Mouse (Mus musculus): Measurements from ENCODE around the gene Cspg4. TPM values are rescaled to one million over a fixed set of nuclear protein-coding genes. Genes with fewer than 3 reads are reported as not detected.

Gene Cspg4
- total RNA-seq, 2 experiments from 2014 or later, result not detected

DNA sequence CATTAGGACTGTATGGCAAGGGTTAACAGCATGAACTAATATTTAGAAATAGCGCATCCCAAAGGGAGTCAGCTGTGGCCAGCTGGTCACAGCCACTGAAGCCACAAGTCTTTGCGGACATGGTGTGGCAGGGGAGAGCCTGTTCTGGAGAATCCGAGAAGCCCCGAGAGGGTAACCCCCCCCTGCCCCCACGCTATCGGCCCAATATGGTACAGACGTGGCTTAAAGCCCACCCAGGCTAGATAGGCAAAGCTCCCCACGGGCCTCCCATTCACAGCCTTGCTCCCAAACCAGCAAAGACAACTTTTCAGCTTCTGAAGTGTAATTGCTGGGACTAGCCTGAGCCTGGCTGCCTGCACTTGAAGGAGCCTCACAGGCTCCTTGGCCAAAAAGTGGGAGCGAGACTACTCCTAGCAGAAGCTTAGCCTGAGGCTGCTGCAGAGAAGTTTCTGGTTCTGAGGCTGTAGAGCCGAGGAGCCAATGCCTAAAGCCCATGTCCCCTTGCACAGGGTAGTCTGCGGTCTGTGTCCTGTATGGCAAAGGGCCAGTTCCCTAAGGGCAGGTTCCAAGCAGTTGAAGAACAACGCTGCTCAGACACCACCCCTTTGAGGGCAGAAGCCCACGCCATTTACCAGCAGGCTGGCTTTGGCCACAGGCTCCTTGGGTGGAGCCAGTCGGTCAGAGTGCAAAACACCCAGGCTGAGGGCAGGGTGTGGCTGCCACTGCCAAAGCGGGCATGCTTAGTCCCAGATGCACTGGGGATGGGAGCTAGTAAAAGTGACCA lies 4.2 kb upstream of the Cspg4 start:
- ATAC-seq (replicated peaks; ENCODE audit: low FRiP score, low TSS enrichment, poor library complexity, severe bottlenecking), result no peak

DNA sequence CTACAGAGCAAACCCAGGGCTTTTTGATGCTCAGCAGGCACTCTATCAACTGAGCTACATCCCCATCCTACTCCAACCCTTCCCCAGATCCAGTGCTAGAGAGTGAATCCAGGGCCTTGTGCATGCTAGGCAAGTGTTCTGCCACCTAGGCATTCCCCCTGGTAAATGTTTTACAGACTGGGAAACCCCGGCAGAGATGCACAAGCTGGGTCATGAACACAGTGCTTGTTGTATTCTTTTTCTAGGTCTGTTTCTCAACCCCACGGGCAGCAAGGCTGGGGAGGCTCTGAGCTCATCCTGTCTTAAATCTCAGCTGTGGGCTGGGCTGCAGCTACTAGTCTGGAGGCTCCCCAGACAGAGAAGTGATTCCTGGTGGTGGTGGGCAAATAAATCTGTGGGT lies 2.0 kb upstream of the Cspg4 start:
- ATAC-seq (replicated peaks; ENCODE audit: low FRiP score, low TSS enrichment, poor library complexity, severe bottlenecking), result no peak

DNA sequence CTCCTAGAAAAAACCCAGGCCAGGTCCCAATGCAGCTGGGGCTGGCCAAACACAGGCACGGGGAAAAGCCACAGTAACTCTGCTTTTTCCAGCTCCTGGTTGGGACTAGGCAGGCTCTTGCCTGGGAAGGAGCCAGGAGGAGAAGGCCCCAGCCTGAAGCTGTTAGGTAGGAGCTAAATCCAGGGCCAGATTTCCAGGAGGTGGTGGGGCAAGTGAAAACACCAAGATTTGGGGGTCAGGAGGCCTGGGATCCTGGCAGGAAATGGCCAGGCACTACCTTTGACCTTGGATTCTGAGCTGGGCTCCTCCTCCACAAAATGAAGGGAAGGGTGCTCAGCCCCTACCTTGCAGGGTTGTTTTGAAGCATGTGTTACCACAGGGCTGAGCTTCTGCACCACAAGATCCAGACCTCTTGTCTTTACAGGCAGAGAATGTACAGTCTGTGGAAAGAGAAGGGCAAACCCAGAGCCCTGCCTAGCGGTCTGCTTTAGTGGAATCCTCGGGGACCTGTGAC lies 560 bp upstream of the Cspg4 start, which contains the start of gene Odf3l1:
Gene Odf3l1 (minus strand): TSS at position 464 of the 514 bp plus-strand sequence.
- ATAC-seq (replicated peaks; ENCODE audit: low FRiP score, low TSS enrichment, poor library complexity, severe bottlenecking), result no peak

DNA sequence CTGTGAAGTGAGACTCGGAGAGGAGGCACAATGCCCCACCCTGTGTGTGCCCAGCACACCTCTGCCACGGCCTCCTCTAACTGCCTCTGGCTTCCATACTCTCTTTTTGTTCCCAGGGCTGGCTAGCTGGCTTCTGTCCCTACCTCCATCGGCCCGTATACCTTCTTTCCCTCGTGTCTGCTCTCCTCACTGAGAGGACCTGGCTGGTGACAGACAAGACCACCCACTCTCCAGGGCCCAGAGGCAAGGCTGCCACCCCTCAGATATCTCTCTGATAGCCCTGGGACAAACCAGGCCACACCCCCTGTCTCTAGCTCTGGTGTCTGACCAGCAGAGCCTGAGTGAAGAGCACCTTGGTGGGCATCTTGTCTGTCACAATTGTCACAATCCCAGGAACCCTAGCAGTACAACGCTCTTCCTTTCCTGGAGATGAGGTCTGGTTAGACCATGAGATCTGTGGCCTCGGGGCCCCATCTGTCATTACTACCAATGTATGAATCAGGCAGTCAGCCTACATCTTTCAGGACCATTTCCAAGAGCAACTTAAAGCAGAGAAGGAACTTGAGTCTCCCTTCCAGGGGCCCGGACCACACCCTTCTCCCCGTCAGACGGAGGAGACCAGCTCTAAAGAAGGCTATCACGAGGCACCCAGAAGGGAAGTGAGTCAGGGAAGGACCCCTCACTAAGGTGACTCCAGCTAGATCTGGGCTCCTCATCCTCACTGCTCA lies 1.0 kb downstream of the Cspg4 start:
- ATAC-seq (replicated peaks; ENCODE audit: low FRiP score, low TSS enrichment, poor library complexity, severe bottlenecking), result no peak

DNA sequence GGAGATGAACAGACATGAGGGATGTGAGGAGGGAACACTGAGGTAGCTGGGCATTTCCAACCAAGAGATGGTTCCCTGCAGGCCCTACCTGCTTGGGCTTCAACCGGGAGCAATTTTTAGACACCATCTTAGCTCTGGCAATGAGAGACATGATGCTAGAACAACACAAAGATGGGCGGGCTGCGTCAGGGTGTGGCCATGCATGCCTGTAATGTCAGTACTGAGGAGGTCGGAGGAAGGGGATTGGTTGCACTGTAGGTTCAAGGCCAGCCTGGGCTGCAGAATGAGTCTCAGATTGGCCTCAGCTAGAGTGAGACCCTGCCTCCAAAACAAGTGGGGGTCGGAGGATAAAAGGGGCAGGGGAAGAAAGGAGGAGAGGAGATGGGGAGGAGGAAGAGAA lies 1.6 kb downstream of the Cspg4 start:
- no peak for ATAC-seq (replicated peaks; ENCODE audit: low FRiP score, low TSS enrichment, poor library complexity, severe bottlenecking)

DNA sequence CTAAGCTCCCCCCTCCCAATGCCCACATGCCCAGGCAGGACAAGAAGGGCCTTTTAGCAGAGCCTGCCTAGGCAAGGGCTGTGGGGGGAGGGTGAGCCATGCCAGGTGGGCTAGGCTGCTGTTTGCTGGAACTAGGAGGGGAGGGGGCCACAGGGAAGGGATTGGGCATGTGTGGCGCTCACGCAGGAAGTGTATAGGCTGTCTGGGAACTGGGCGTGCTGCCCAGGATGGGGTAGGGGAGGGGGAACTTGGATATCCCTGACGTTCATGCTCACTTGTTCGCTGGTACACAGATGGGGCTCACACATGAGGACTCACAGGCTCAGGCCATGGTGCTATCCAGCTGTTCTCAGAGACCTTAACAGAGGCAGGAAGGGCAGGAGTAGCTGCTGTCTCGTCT lies 3.5 kb downstream of the Cspg4 start:
- ATAC-seq (replicated peaks; ENCODE audit: low FRiP score, low TSS enrichment, poor library complexity, severe bottlenecking), result no peak

DNA sequence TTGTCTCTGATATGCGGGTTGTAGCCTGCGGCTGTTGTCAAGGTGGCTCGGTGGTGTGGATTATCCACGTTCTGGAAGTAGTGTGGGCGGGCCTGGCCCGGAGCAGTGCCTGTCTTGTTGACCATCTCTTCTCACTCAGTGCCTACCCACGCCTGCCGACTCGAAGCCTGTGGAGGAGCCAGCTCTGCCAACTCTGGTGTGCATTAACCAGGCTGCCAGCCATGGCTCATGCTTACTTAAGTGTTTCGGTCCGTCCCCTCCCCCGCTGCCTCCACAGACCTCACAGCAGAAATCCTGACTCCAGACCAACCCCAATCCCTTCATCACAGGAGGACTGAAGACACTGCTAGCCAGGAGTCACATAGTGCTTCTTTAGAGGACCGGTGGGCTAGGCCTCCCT lies 4.7 kb downstream of the Cspg4 start:
- ATAC-seq (replicated peaks; ENCODE audit: low FRiP score, low TSS enrichment, poor library complexity, severe bottlenecking), result no peak

DNA sequence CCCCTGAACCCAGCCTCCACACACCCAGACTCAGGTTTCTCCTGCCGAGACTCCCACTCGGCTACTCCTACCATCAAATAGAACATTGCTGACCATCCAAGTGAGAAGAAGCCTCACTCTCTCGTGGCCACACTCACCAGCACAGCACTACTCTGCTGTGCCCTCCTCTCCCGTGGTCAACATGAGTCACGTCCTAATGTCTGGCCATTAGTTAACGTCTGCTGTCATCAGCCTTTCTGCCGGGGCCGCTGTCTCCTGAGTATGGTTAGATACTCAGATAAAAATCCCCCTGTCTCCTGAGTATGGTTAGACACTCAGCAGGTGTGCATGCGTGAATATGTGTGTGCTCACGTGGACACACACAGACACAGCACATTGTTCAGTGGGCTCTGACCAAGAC lies 5.9 kb downstream of the Cspg4 start:
- ATAC-seq (replicated peaks; ENCODE audit: low FRiP score, low TSS enrichment, poor library complexity, severe bottlenecking), result no peak

DNA sequence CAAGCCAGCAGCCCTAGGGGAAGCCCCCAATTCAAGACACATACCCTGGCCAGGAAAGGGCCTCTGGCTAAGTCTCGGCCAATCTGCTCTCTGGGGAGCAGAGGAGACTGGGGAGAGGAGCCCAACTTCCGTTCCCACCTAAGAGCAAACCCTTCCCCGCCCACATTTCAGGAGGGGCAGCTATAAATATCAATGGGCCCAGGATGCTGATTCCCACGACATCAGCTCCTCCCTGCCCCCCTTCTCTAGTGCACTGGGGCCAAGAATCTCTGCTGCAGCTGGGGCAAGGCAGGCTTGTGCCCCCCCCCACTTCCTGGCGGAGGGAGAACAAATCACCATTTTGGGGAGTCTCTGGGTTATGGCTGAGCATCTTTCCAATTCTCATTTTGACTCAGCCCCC lies 6.4 kb downstream of the Cspg4 start:
- ATAC-seq (replicated peaks; ENCODE audit: low FRiP score, low TSS enrichment, poor library complexity, severe bottlenecking), result no peak

DNA sequence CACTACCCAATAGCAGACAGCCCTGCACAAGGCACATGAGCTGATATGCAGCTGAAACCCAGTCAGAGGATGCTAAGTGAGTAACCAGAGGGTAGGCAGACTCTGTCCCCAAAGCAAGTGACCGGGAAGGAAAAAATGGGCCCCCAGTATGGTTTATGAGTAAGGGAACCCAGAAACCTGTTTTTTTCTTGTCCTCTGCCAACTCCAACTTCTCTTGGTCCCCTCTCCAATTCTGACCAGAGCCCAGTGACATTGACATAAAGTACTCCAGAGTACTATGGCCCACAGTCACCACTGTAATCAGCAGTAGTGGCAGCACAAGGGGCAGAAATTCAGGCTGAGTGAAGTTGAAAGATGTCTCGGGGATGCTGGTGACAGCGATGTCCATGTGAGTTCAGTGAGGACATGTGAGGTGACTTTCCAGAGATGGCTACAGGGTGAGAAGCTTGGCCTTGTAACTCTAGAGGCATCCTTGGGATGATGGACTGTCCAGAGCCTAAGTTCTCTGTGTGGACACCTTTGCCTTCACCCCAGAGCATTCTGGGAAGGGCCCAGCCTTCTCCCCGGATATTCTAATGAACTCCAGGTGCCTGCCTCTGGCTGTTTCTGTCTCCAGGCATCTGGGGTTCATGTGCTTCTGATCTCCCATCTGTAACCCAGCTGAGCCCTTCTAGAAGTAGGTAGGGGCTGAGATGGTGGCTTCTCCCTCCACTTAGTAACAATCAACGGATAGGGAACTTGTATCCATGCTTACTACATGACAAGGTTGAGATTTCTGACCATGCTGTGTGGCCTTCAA lies 7.5 kb downstream of the Cspg4 start:
- no peak for ATAC-seq (replicated peaks; ENCODE audit: low FRiP score, low TSS enrichment, poor library complexity, severe bottlenecking)

DNA sequence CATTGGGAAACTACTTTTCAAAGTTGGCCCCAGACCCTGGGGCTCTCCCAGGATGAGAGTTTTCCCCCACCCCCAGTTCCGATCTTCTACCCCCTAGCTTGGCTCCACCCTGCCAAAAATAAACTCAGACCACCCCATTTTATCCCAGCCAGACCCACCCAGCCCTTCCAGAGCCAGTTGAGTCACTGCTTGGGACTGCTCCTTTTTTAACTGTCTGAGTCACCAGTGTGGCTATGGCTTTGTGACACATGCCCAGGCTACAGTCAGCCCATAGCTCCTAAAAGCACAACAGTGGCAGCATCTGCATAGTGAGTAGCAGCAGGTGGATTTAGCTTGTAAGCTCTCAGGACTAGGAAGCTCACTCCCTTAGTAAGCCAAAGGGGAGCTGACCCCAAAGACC lies 8.3 kb downstream of the Cspg4 start:
- ATAC-seq (replicated peaks; ENCODE audit: low FRiP score, low TSS enrichment, poor library complexity, severe bottlenecking), result no peak

DNA sequence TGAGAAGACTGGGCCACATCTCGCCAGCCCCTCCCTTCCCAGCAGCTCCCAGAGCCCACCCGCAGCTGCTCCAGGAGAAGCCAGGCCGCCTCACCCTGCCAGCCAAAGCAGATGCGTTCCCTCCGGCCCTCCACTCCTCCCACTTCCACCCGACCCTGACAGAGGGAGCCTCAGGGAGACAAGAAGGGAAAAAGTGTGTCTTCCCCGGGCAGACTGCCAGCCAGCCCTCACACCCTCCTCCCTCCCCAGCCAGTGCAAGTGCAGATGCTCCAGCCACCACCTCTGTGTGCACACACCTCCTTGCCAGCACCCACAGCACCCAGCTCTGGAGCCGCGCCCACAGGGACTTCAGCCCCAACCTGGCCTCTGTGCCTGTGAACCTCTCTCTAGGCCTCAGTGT lies 12.0 kb downstream of the Cspg4 start:
- ATAC-seq (replicated peaks; ENCODE audit: low FRiP score, low TSS enrichment, poor library complexity, severe bottlenecking), result no peak

DNA sequence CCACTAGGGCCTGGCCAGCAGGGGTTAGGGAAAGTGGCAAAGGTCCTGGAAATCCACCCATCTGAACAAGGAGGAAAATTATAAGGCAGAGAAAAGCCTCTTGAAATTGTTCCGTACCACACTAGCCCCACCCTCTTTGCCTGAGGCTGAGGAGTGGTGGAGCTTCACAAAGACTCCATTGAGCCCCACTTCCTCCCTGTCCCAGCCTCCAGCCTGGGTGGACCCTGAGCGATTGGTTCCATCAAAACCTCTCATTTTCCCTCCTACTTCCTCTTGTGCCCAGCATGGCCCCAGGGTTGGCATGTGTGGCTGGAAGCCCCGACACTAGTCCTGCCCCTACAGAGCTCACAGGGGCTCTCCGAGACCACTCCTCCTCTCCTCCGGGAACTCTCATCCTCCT lies 12.5 kb downstream of the Cspg4 start:
- no peak for ATAC-seq (replicated peaks; ENCODE audit: low FRiP score, low TSS enrichment, poor library complexity, severe bottlenecking)

DNA sequence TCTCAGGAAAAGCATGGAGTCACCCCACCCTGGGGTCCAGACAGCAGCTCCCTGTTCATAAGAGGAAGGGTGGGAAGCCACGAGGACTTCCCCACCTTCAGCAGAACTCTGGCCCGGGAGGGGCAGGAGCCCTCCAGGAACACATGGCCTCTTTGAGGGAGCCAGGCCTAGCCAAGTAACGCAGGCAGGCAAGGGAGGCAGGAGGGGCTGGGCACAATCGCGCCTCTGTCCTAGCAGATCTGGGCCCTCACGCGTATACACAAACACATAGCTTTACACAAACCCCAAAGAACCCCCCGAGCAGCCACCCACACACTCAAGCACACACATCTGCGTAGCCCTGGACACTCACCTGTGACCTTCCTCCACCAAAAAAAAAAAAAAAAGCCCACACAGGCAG lies 16.0 kb downstream of the Cspg4 start:
- no peak for ATAC-seq (replicated peaks; ENCODE audit: low FRiP score, low TSS enrichment, poor library complexity, severe bottlenecking)

DNA sequence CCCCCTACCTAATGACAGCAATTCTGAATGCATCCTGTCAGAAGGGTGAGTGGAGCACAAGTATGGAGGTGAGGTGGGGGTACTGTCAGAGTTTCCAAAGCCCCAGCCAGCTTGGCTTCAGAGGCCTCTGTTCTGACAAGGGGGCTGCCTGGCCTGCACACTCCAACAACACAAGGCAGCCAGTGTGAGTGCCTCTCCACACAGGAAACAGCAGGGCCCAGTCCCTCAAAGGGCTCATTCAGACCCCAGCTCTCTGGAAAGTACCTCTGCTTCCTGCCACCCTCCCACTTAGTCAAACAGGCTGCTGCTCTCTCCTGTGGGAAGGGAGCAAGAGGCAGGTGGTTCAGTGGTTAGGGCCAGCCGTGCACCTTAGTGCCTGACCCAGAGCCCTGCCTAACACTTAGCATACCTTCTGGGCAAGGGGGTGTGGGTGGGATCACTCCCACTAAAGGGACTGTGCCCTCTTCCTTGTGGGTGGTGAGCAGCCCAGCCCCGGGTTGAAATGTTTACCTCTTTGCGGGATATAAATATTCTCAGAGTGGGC lies 16.8 kb downstream of the Cspg4 start:
- ATAC-seq (replicated peaks; ENCODE audit: low FRiP score, low TSS enrichment, poor library complexity, severe bottlenecking), result no peak

DNA sequence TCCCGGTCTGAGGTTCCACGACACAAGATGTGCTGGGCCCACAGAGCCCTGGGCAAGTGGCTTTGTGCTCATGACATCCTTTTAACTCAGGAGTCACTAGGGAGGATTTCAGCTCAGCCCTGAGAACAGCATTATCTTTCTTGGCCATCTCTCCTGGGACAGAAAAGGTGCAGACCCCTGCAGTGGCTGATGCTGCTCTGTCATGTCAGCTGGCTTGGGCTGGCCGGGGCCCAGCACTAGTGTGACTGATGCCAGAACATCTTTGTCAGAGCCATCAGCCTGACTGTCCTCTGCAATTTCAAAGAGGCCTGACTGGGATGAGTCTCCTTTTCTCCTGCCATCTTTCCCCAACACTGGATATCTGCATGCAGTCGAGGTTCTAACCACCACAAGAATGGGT lies 17.4 kb downstream of the Cspg4 start:
- ATAC-seq (replicated peaks; ENCODE audit: low FRiP score, low TSS enrichment, poor library complexity, severe bottlenecking), result no peak

DNA sequence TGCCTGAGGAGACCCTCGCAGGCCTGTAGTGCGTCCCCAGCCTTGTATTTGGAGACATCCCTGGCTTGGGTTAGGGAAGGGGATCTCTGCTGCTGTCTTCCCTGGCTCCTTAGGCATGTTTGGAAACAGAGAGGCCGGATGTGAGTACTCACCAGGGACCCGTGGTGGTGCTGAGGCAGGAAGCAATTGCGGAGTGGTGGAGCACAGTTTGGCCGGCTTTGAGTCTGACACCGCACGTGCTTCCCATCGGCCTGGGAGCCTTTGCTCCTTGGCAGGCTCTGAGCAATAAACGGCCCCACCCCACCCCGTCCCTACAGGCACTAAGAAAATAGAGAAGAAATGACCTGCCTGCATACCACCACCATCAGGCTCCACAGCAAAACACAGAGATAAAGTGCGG lies 18.0 kb downstream of the Cspg4 start:
- no peak for ATAC-seq (replicated peaks; ENCODE audit: low FRiP score, low TSS enrichment, poor library complexity, severe bottlenecking)

DNA sequence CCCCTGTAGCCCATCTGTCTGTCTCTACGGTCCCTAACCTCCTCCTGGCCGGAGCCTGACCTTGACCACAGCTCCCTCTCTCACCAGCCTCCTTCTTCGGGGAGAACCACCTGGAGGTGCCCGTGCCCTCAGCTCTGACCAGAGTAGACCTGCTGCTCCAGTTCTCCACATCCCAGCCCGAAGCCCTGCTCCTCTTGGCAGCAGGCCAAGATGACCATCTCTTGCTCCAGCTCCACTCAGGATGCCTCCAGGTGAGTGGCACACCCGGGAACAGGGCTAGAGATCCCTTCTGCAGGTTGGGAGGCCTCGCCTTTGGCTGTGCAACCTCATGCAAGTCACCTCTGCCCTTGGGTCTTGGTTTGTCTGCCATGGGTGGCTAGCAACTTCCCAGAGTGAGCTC lies 18.6 kb downstream of the Cspg4 start:
- no peak for ATAC-seq (replicated peaks; ENCODE audit: low FRiP score, low TSS enrichment, poor library complexity, severe bottlenecking)

DNA sequence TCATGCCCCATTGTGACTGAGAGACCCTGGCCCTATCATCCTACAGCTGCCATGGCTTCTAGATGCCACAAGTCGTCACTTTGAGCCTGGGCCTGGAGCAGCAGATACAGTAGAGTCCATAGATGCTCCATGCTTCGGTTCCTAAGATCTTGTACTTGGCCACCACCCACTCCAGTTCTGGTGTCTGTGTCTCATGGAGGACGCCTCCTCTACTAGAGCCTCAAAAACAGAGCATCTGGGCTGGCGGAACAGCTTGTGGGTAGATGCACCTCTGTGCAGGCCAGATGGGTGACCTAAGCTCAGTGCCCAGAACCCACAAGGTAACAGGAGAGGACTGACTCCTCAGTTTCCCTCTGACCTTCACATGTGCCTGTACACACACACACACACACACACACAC lies 19.5 kb downstream of the Cspg4 start:
- no peak for ATAC-seq (replicated peaks; ENCODE audit: low FRiP score, low TSS enrichment, poor library complexity, severe bottlenecking)

DNA sequence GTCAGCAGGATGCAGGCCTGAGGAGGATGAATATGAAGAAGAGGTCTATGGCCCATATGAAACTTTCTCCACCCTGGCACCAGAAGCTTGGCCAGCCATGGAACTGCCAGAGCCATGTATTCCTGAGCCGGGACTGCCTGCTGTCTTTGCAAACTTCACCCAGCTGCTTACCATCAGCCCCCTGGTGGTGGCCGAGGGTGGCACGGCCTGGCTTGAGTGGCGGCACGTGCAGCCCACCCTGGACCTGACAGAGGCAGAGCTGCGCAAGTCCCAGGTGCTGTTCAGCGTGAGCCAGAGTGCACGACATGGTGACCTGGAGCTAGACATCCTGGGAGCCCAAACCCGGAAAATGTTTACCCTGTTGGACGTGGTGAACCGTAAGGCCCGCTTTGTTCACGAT lies 21.3 kb downstream of the Cspg4 start:
- ATAC-seq (replicated peaks; ENCODE audit: low FRiP score, low TSS enrichment, poor library complexity, severe bottlenecking), result no peak
